Mouse (Mus musculus) limb, embryonic 14.5 days (tissue): Measurements from ENCODE around the gene Aaas. TPM values are rescaled to one million over a fixed set of nuclear protein-coding genes. Genes with fewer than 3 reads are reported as not detected.

ENCODE experiments used
- ATAC-seq: fragments of 200-750 bp; cut with Nextera tagmentation; 2 replicates; pipeline ENCODE4 v1.8.0; 2017; ENCODE audit warnings: low read depth, moderate number of reproducible peaks, moderate TSS enrichment; ENCODE audit not compliant: low FRiP score
- DNase-seq: peaks from one replicate; pipeline ENCODE4 v3.0.0-alpha.2; 2015; ENCODE audit warnings: low spot score
- H3K27ac ChIP-seq: fragments of 300-500 bp; sonication (generic); replicated peaks from 2 replicates; pipeline ENCODE4 v1.5.1; 2014; ENCODE audit warnings: low read depth, mild to moderate bottlenecking, low read length, moderate library complexity, mixed read lengths
- H3K27me3 ChIP-seq: fragments of 300-500 bp; sonication (generic); 2 replicates; pipeline ENCODE4 v1.6.1; 2014; ENCODE audit warnings: low read length, mixed read lengths; ENCODE audit not compliant: control insufficient read depth, insufficient read depth
- H3K36me3 ChIP-seq: fragments of 300-500 bp; sonication (generic); 2 replicates; pipeline ENCODE4 v1.6.1; 2014; ENCODE audit warnings: mild to moderate bottlenecking, low read length, moderate library complexity, mixed read lengths; ENCODE audit not compliant: control insufficient read depth, insufficient read depth
- H3K4me1 ChIP-seq: fragments of 300-500 bp; sonication (generic); 2 replicates; pipeline ENCODE4 v1.6.1; 2014; ENCODE audit warnings: antibody characterized with exemption, low read length, mixed read lengths; ENCODE audit not compliant: control insufficient read depth, insufficient read depth
- H3K4me2 ChIP-seq: fragments of 300-500 bp; sonication (generic); replicated peaks from 2 replicates; pipeline ENCODE4 v1.6.1; 2014; ENCODE audit warnings: low read depth, mild to moderate bottlenecking, low read length, moderate library complexity; ENCODE audit not compliant: severe bottlenecking
- H3K4me3 ChIP-seq: fragments of 300-500 bp; sonication (generic); replicated peaks from 2 replicates; pipeline ENCODE4 v1.5.1; 2014; ENCODE audit warnings: low read length
- H3K9ac ChIP-seq: fragments of 300-500 bp; sonication (generic); 2 replicates; pipeline ENCODE4 v1.6.1; 2014; ENCODE audit warnings: mild to moderate bottlenecking, low read depth, low read length, moderate library complexity; ENCODE audit not compliant: severe bottlenecking
- H3K9me3 ChIP-seq: fragments of 300-500 bp; sonication (generic); 2 replicates; pipeline ENCODE4 v1.6.1; 2016; ENCODE audit warnings: low read length; ENCODE audit not compliant: control insufficient read depth
- POLR2A ChIP-seq: fragments of 200-500 bp; IDR thresholded peaks from 2 replicates; pipeline ENCODE4 v1.8.0; 2012; ENCODE audit warnings: inconsistent platforms, mild to moderate bottlenecking, moderate library complexity, borderline replicate concordance; ENCODE audit not compliant: insufficient read depth, insufficient read length; ENCODE audit errors: extremely low read depth
- WGBS: fragments of 180-500 bp; shearing (Covaris S2); extraction: QIAGEN DNeasy Blood & Tissue Kit; methylation state at CpG from one replicate; pipeline ENCODE4 v1.1.7; 2014; 5-methylcytosine and 5-hydroxymethylcytosine counted together
- polyA plus RNA-seq, 2 experiments: library from polyadenylated mRNA; depleted of rRNA in 1 of 2; stranded (reverse) in 1 of 2; unstranded in 1 of 2; fragments of >200 nt; fragmentation: Nextera tagmentation in 1 of 2; extraction: Ambion mirVana in 1 of 2; gene quantifications; 2 replicates each; pipeline versions ENCODE4 v1.2.1 to v1.2.3; 2012 to 2014

Aaas gene
- polyA plus RNA-seq, 2 experiments: 54.4 to 65.5 TPM

DNA sequence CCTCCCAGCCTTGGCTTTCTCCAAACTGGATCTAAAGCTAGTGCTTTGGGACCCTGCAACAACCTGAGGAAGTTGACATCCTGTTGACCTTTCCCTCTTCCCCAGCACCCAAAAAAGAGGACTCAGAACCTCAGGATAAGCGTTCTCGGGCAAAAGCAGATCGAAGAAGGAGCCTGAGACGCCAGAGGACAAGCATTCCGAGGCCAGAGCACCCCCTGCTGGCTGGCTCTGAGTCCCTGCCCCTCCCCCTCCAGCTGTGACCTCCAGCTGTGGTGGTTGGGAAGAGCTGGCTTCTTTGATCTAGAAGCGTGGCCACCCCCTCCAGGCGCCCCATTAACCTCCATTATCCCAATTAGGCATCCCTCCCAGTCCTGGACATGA lies 26.6 kb upstream of the Aaas start:
- Histone ChIP-seq H3K4me3 (peak overlapping the region; percentile 56), H3K9me3 (no peaks in the 10 kb centered on the region), H3K4me1 (peaks cover 9% of the 10 kb centered on the region), H3K27me3 (no peaks in the 10 kb centered on the region), H3K4me2 (peak overlapping the region; percentile 92), H3K36me3 (no peaks in the 10 kb centered on the region), H3K27ac (peak overlapping the region; percentile 84), H3K9ac (peak overlapping the region; percentile 75)
- DNase-seq (peak; percentile 90), ATAC-seq (peak; percentile 70; the same call in 1 of the 2 replicates)
- WGBS: 0% methylated on average over 7 of the region's 7 CpGs
- no peak for TF ChIP-seq POLR2A

DNA sequence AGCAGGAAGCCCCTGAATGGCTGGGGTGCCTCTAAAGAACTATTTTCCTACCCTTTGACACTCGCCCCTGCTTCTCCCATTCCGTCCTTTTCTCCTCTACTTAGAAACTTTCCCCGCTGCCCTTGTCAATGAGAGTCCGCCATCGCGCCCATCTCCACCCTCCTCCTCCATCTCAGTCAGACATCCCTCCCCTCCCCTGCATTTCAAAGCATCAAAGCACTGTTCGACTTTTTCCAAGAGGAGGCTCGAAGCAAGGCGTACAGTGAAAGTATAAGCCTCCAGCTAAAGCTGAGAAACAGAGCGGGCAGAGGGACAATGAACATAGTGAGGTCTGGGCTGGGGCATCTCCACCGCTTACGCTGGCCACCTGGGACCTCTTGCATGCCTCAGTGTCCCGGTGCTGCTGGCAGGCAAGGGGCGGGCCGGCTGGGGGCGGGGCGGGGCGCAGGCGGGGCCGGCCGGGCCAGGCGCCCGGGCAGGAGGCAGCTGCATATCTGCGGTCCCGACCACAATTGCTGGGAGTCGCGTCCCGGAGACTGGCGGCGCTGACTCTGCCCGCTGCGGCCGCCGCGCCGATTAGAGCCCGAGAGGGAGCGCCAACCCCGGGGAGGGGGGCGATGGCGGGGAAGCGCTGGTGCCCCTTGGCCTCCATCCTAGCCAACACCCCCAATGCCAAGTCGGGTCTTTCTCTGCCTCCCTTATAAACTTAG lies 26.0 kb upstream of the Aaas start:
- Histone ChIP-seq H3K4me3 (peak overlapping the region; percentile 56), H3K9ac (peak overlapping the region; percentile 75), H3K4me2 (peak overlapping the region; percentile 92), H3K36me3 (no peaks in the 10 kb centered on the region), H3K4me1 (peaks cover 9% of the 10 kb centered on the region), H3K27me3 (no peaks in the 10 kb centered on the region), H3K9me3 (no peaks in the 10 kb centered on the region), H3K27ac (peak overlapping the region; percentile 84)
- TF ChIP-seq POLR2A: 0 out of 2 replicates have a peak, but pooled peaks have one; percentile 35
- 1% methylated on average over 29 of the region's 43 CpGs for WGBS
- peak; percentile 88 for ATAC-seq
- peak; percentile 50 for DNase-seq

- TF ChIP-seq POLR2A: no peak
- DNase-seq (peak; percentile 35), ATAC-seq (peak; percentile 81)
- WGBS: 2% methylated on average over 10 of the region's 10 CpGs
- H3K4me2 ChIP-seq: peak overlapping the region; percentile 40
- no peaks in the 10 kb centered on the region for H3K27me3 ChIP-seq
- H3K4me1 ChIP-seq: peaks cover 21% of the 10 kb centered on the region
- peak overlapping the region; percentile 16; the same call in 1 of the 2 replicates for H3K4me3 ChIP-seq
- H3K36me3 ChIP-seq: no peaks in the 10 kb centered on the region
- H3K9me3 ChIP-seq: no peaks in the 10 kb centered on the region
- peak overlapping the region; percentile 48; the same call in 1 of the 2 replicates for H3K9ac ChIP-seq
- H3K27ac ChIP-seq: peak overlapping the region; percentile 55; the same call in 1 of the 2 replicates
Measured at GRCm38 (mm10) chr15:102370727-102371126, 20.2 kb upstream of the Aaas start.

DNA sequence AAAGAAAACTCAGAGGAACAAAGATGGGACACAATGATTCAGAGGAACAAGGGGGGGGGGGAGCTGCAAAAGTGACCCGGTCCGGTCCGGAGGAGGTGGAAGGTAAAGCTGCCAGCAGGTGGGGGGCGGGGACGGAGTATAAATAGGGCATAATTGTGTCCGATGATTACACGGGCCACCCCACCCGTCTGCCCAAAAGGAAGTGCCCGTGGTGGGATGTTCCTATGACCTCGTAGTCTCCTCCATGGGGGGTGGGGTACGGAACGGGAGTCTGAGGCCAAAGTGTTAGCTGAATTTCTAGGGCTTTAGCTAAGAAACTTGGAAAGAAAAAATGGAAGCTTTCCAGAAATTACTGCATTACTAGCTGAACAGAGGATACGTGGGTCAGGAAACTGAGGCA lies 19.4 kb upstream of the Aaas start:
- ATAC-seq: no peak
- no peak for TF ChIP-seq POLR2A
- H3K4me1 ChIP-seq: peaks cover 21% of the 10 kb centered on the region
- 11% methylated on average over 13 of the region's 13 CpGs for WGBS
- no peaks in the 10 kb centered on the region for H3K36me3 ChIP-seq
- no peak for DNase-seq
- no peaks in the 10 kb centered on the region for H3K9me3 ChIP-seq
- peak overlapping the region; percentile 48; the same call in 1 of the 2 replicates for H3K9ac ChIP-seq
- 0 out of 2 replicates have a peak overlapping the region, but pooled peaks have one; percentile 16 for H3K4me3 ChIP-seq
- no peaks in the 10 kb centered on the region for H3K27me3 ChIP-seq
- peak overlapping the region; percentile 40; the same call in 1 of the 2 replicates for H3K4me2 ChIP-seq
- H3K27ac ChIP-seq: no peak overlapping the region

- Histone ChIP-seq H3K9me3 (no peaks in the 10 kb centered on the region), H3K4me1 (peaks cover 30% of the 10 kb centered on the region), H3K9ac (peak within 1 kb of the TSS; percentile 54), H3K27ac (no peak within 1 kb of the TSS), H3K4me3 (peak within 1 kb of the TSS; percentile 30), H3K27me3 (no peaks in the 10 kb centered on the region), H3K36me3 (no peaks in the 10 kb centered on the region), H3K4me2 (peak within 1 kb of the TSS; percentile 47)
- no peak for DNase-seq
- ATAC-seq: no peak
- no peak for TF ChIP-seq POLR2A
- 4% methylated on average over 14 of the region's 15 CpGs for WGBS
Measured at GRCm38 (mm10) chr15:102366733-102367344, 16.3 kb upstream of the Aaas start, which contains the start of gene Sp7. Sp7 (minus strand) TSS chr15:102367182.
